Mouse (Mus musculus) olfactory bulb, adult 2 months (tissue): ENCODE measurements around the gene Gm4491. TPM values are rescaled to one million over a fixed set of nuclear protein-coding genes. Genes with fewer than 3 reads are reported as not detected.
"Not testable (repeated sequence)": the region's sequence is repeated elsewhere in the genome, so short reads cannot be mapped to it uniquely, and the experiment has no call there.

ENCODE experiments used
- H3K27ac ChIP-seq: fragments of 200-500 bp; 2 replicates; pipeline ENCODE4 v1.5.1; 2012; ENCODE audit warnings: low read depth, low read length; ENCODE audit not compliant: insufficient read depth
- H3K4me1 ChIP-seq: fragments of 200-500 bp; 2 replicates; pipeline ENCODE4 v1.6.1; 2012; ENCODE audit warnings: low read length; ENCODE audit not compliant: control insufficient read depth, insufficient read depth
- H3K4me3 ChIP-seq: fragments of 200-500 bp; 2 replicates; pipeline ENCODE4 v1.5.1; 2012; ENCODE audit warnings: mild to moderate bottlenecking, low read depth, low read length, moderate library complexity; ENCODE audit not compliant: insufficient read depth
- CTCF ChIP-seq: fragments of 200-500 bp; IDR thresholded peaks from 2 replicates; pipeline ENCODE4 v1.5.1; 2012; ENCODE audit warnings: low read depth, mild to moderate bottlenecking, low read length, moderate library complexity; ENCODE audit not compliant: insufficient read depth
- POLR2A ChIP-seq: fragments of 200-500 bp; IDR thresholded peaks from 2 replicates; pipeline ENCODE4 v1.6.1; 2012; ENCODE audit warnings: mild to moderate bottlenecking, low read depth, low read length, moderate library complexity; ENCODE audit not compliant: insufficient read depth
- WGBS: fragments of 180-500 bp; shearing (Covaris S2); methylation state at CpG from one replicate; pipeline ENCODE4 v1.1.7; 2018; 5-methylcytosine and 5-hydroxymethylcytosine counted together
- polyA plus RNA-seq: library from polyadenylated mRNA; stranded (reverse); fragments of >200 nt; gene quantifications from 2 replicates; pipeline ENCODE4 v1.2.4, GENCODE M21; 2012; ENCODE audit warnings: low replicate concordance; ENCODE audit not compliant: missing spikeins, insufficient read depth, insufficient read length

Gm4491 gene
- polyA plus RNA-seq, 1 experiment, result not detected

DNA sequence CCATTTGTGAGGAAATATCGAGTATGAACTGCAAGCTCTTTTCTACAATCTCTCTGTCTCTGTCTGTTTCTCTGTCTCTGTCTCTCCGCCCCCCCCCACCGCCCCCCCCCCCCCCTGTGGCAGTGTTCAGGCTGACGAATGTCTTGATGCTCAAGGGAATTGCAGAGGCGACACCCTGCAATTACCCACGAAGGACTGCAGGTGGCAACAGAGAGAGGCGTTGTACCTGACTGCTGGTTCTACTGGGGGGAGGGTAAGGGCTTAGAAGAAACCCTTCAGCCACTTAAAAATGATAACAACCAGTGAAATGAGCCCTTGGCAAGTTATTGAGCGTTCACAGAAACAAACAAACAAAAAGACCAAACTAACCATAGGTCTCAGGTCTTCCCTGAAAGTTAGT lies 22.7 kb downstream of the Gm4491 start:
- no peaks in the 10 kb centered on the region for H3K4me1 ChIP-seq
- 7% methylated on average over 8 of the region's 8 CpGs for WGBS
- H3K4me3 ChIP-seq, result no peak overlapping the region
- TF ChIP-seq POLR2A (no peak), CTCF (no peak)
- no peak overlapping the region for H3K27ac ChIP-seq

DNA sequence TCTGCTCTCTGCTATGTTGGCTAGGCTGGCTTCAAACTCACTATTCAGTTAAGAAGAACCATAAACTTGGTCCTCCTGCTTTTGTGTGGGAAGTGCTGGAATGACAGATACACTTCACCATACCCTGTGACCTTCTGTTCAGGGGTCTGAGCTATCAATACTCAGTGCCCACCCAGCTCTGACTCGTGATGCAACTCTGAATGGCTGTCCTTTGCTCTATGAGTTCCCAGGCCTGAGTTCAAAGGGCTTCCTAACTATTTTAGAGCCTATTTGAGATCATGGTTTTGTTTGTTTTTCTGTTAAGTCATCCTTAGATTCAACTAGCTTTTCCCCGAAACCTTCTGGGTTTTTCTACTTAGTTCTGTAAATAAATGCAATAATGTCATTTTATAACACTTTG lies 25.7 kb downstream of the Gm4491 start:
- Histone ChIP-seq H3K4me3 (no peak overlapping the region), H3K4me1 (no peaks in the 10 kb centered on the region; the same call in 1 of the 2 replicates), H3K27ac (no peak overlapping the region)
- 76% methylated on average over 2 of the region's 2 CpGs for WGBS
- TF ChIP-seq CTCF (no peak), POLR2A (no peak)

DNA sequence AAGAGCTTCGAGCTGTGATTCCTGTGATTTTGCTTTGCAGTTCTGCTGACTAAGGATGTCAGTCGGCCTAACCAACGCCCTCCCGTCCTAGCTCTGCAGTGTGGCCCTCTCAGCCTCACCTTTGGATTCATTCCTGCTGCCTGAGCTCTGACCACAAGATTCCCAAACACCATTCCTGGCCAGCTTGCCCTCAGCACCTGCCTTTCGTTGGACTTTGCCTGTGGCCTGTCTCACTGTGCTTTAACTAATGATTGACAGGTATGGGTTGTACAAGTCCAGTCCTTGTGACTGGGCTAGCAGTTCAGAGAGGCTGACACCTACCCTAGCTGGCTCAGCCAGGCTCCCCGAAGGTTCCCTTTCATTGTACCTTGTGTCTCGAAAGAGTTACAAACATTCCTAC lies 26.6 kb downstream of the Gm4491 start:
- 92% methylated on average over 7 of the region's 7 CpGs for WGBS
- TF ChIP-seq CTCF (no peak), POLR2A (no peak)
- Histone ChIP-seq H3K4me3 (no peak overlapping the region), H3K4me1 (no peaks in the 10 kb centered on the region; the same call in 1 of the 2 replicates), H3K27ac (no peak overlapping the region)

DNA sequence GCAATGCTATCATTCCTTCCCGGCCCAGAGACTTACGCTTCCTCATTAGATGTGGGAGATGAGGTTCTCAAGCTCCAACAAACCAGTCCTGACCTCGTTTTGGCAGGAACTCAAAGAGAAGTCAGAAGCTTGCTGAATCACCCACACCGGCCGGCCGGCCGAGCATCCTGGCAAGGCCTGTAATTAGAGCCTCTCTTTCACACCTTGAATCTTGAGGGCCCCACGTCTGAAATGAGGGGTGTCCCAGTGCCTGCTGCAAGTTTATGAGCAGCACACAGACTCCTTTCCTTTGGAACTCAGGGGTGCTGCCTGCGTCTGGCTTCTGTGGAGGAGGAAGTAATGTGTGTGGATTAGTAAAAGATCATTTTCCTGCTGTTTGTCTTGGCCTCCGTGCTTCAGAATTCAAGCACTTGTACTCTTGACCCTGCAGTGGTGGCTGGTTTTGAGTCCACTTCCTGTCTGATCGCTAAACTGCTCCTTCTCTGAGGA lies 31.5 kb downstream of the Gm4491 start:
- Histone ChIP-seq H3K4me3 (no peak overlapping the region), H3K4me1 (no peaks in the 10 kb centered on the region; the same call in 1 of the 2 replicates), H3K27ac (no peak overlapping the region)
- no peak for TF ChIP-seq POLR2A
- TF ChIP-seq CTCF, result no peak
- WGBS, result 58% methylated on average over 11 of the region's 11 CpGs

DNA sequence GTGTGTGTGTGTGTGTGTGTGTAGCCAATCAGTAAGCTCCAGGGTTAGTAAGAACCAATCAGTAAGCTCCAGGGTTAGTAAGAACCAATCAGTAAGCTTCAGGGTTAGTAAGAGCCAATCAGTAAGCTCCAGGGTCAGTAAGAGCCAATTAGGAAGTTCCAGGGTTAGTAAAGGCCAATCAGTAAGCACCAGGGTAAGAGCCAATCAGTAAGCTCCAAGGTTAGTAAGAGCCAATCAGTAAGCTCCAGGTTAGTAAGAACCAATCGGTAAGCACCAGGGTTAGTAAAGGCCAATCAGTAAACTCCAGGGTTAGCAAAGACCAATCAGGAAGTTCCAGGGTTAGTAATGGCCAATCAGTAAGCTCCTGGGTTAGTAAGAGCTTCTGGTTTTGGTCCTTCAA lies 32.8 kb downstream of the Gm4491 start:
- no peak overlapping the region for H3K4me3 ChIP-seq
- no peaks in the 10 kb centered on the region; the same call in 1 of the 2 replicates for H3K4me1 ChIP-seq
- TF ChIP-seq POLR2A (no peak), CTCF (no peak)
- no peak overlapping the region for H3K27ac ChIP-seq
- WGBS, result 100% methylated on average over 1 of the region's 1 CpGs

DNA sequence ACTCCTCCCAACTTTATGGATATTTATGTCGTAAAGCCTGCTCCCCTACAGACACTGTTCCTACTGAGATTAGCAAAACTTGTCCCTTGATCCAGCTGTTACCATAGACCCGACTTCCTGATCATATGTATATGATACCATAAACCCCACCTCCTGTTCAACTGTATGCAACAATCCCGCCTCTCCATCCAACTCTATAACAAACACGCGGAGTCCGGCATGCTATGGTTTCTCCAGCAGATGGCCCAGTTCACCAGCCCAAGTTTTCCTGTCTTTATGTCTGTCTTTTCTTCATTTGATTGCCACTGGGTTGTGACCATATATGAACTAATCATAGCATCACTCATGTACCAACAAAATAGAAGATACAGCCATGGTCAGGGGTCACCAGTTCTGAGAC lies 40.1 kb downstream of the Gm4491 start:
- 90% methylated on average over 6 of the region's 6 CpGs for WGBS
- TF ChIP-seq POLR2A (no peak), CTCF (no peak)

DNA sequence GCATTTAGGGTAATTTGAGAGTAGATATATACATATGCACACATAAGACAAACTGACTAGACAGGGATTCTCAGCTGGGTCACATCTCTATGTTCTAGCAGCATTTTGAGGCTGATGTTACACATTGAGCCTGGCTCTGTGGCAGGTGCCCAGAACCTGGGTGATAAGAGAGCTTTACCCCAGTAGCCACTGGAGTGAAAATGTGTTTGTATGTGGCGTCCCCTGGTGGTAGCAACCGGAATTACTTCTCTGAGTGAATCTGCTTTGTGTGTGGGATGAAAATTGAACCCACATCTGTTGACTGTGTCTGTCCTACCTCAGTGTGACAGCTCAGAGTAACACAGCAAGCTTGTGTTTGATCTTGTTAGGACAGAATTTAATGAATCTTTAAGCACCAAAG lies 45.8 kb downstream of the Gm4491 start:
- H3K27ac ChIP-seq, H3K4me3 ChIP-seq, H3K4me1 ChIP-seq: not testable (repeated sequence)
- WGBS, result 6% methylated on average over 2 of the region's 2 CpGs

More for the DNA sequence above, 40.1 kb downstream of the Gm4491 start:
- Histone ChIP-seq H3K27ac (no peak overlapping the region), H3K4me3 (no peak overlapping the region), H3K4me1 (no peaks in the 10 kb centered on the region)

DNA sequence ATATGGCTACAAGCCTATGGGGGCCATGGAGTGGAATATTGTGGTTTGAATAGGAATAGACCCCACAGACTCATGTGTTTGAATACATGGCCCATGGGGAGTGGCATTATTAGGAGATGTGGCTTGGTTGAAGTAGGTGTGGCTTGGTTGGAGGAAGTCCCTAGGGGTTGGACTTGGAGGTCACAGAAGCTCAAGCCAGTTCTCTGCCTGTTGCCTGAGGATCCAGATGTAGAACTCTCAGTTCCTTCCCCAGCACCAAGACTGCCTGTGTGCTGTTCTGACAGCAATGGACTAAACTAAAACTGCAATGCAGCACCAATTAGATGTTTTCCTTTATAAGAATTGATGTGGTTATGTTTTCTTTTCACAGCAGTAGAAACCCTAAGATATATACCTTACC lies 49.6 kb downstream of the Gm4491 start:
- H3K27ac ChIP-seq, result no peak overlapping the region
- TF ChIP-seq POLR2A (no peak), CTCF (no peak)
- no peaks in the 10 kb centered on the region for H3K4me1 ChIP-seq
- no peak overlapping the region for H3K4me3 ChIP-seq

Other genes with a start within 250 kb of the Gm4491 start
- gene Zmym2, start 229.2 kb downstream of the Gm4491 start, polyA plus RNA-seq, result 233 and 330 TPM in 2 replicates
- gene Gja3, start 57.8 kb downstream of the Gm4491 start, polyA plus RNA-seq, result not detected in 2 replicates
- gene Gjb2, start 11.2 kb downstream of the Gm4491 start, polyA plus RNA-seq, result not detected in 2 replicates
- gene Gjb6, start 17.7 kb upstream of the Gm4491 start, polyA plus RNA-seq, result not detected in 2 replicates